In genomic region chr13:74861373-74861970, GRCm38 (mm10) we compare ENCODE assay signal across 8 mouse cellular contexts. TPM values are rescaled to one million over a fixed set of nuclear protein-coding genes. Genes with fewer than 3 reads are reported as not detected.
DNase-seq lines count a peak whose midpoint lies in the region; ATAC-seq and TF ChIP-seq lines count a peak whose summit lies in the region.
"Had no signal": no experiment of that assay in that cellular context is flagged by ENCODE, and none has a peak within 500 bp of the region (broad histone marks: within the 10 kb centered on the region; RNA-seq: fewer than 3 reads in every experiment).

No protein-coding gene starts in this region.

- no peak overlapping the region for H3K9ac ChIP-seq in midbrain, embryonic 16.5 days (ENCODE audit: low read depth, low read length)
- H3K9ac ChIP-seq in heart, embryonic 12.5 days: no peak overlapping the region
- H3K9ac ChIP-seq: liver, embryonic 13.5 days had no signal

- DNase-seq in left cerebral cortex, adult 2 months (ENCODE audit: extremely low spot score in 1 of 2, low spot score in 2 of 2): no peak
- DNase-seq in left cerebral cortex, postnatal 36 days (ENCODE audit: low spot score in 2 of 2): no peak
- peak; percentile 6 for DNase-seq in MEL-GATA-1-ER (ENCODE audit: extremely low read depth, low read depth)
- peak; percentile 31 for DNase-seq in brain, embryonic 14.5 days (ENCODE audit: low read depth)
- DNase-seq in adrenal gland, adult 18-20 months (ENCODE audit: low spot score in 2 of 2): no peak
- DNase-seq: liver, embryonic 13.5 days had no signal

- WGBS in midbrain, embryonic 16.5 days: 5% methylated on average over 1 of the region's 1 CpGs
- WGBS in heart, embryonic 12.5 days: 6% methylated on average over 1 of the region's 1 CpGs

- H3K27ac ChIP-seq in left cerebral cortex, adult 2 months: no peak overlapping the region
- no peak overlapping the region for H3K27ac ChIP-seq in midbrain, embryonic 16.5 days (ENCODE audit: low read length)
- H3K27ac ChIP-seq in heart, embryonic 12.5 days (ENCODE audit: poor library complexity, severe bottlenecking): no peak overlapping the region
- H3K27ac ChIP-seq: liver, embryonic 13.5 days had no signal

- peak; percentile 76 for TF ChIP-seq CTCF in left cerebral cortex, adult 2 months (IDR thresholded peaks at IDR 0.05)
- 0 out of 2 replicates have a peak, but pooled peaks have one; percentile 3 for TF ChIP-seq CTCF in brain, embryonic 14.5 days (IDR thresholded peaks at IDR 0.05; ENCODE audit: borderline replicate concordance, extremely low read depth, insufficient read depth, insufficient read length)

- H3K4me2 ChIP-seq in midbrain, embryonic 16.5 days (ENCODE audit: low read length): no peak overlapping the region
- no peak overlapping the region for H3K4me2 ChIP-seq in heart, embryonic 12.5 days
- H3K4me2 ChIP-seq: liver, embryonic 13.5 days had no signal

- intact Hi-C loops in left cerebral cortex, adult 2 months (cut with DNase I): loop anchor here (2.0 to 5.0 kb wide), 5 partner anchors 231 to 1161 kb away; no protein-coding TSS in a partner anchor
- intact Hi-C loops in left cerebral cortex, postnatal 36 days (cut with DNase I): loop anchor here (5.0 kb wide), 2 partner anchors 251 to 341 kb away; no protein-coding TSS in a partner anchor

- no peaks in the 10 kb centered on the region for H3K36me3 ChIP-seq in midbrain, embryonic 16.5 days (ENCODE audit: control insufficient read depth, insufficient read depth, low read length)
- H3K36me3 ChIP-seq in heart, embryonic 12.5 days: no peaks in the 10 kb centered on the region
- H3K36me3 ChIP-seq: liver, embryonic 13.5 days had no signal

- no peaks in the 10 kb centered on the region for H3K4me1 ChIP-seq in midbrain, embryonic 16.5 days (ENCODE audit: control insufficient read depth, insufficient read depth, low read length)
- no peaks in the 10 kb centered on the region for H3K4me1 ChIP-seq in heart, embryonic 12.5 days (replicated peaks)
- H3K4me1 ChIP-seq: liver, embryonic 13.5 days had no signal

- H3K4me3 ChIP-seq in left cerebral cortex, adult 2 months: no peak overlapping the region
- H3K4me3 ChIP-seq in midbrain, embryonic 16.5 days (ENCODE audit: low read depth, low read length): no peak overlapping the region
- no peak overlapping the region for H3K4me3 ChIP-seq in heart, embryonic 12.5 days
- H3K4me3 ChIP-seq: liver, embryonic 13.5 days had no signal

- no peaks in the 10 kb centered on the region for H3K9me3 ChIP-seq in midbrain, embryonic 16.5 days (replicated peaks; ENCODE audit: control insufficient read depth, low read length, poor library complexity, severe bottlenecking)
- H3K9me3 ChIP-seq in heart, embryonic 12.5 days (replicated peaks): no peaks in the 10 kb centered on the region
- H3K9me3 ChIP-seq: liver, embryonic 13.5 days had no signal

- no peak for TF ChIP-seq POLR2A in brain, embryonic 14.5 days (IDR thresholded peaks at IDR 0.05; ENCODE audit: borderline replicate concordance, extremely low read depth, insufficient read depth, insufficient read length, poor library complexity, severe bottlenecking)

- no peaks in the 10 kb centered on the region for H3K27me3 ChIP-seq in midbrain, embryonic 16.5 days (ENCODE audit: control insufficient read depth, insufficient read depth, low read depth, low read length)
- no peaks in the 10 kb centered on the region for H3K27me3 ChIP-seq in heart, embryonic 12.5 days (replicated peaks)
- H3K27me3 ChIP-seq: liver, embryonic 13.5 days had no signal

- peak; percentile 60 for ATAC-seq in midbrain, embryonic 16.5 days
- ATAC-seq in heart, embryonic 12.5 days (ENCODE audit: insufficient number of reproducible peaks, low FRiP score): no peak

RNA-seq across cellular contexts. Expression of gene Cast, which starts 52.9 kb away (rescaled TPM):
- 10 to 100 TPM; 10.3 to 11.5 TPM for total RNA-seq in left cerebral cortex, adult 2 months (2021)
- total RNA-seq in left cerebral cortex, postnatal 36 days (2021): 1 to 10 TPM; 6.3 to 9.2 TPM
- 3.6 and 5.4 TPM in 2 replicates for polyA plus RNA-seq in brain, embryonic 14.5 days (2012; rRNA removed)
- 6.0 and 7.2 TPM in 2 replicates for polyA plus RNA-seq in midbrain, embryonic 16.5 days (2015; fragmentation: Nextera tagmentation; extraction: Ambion mirVana)
- 10 to 100 TPM; 64.2 to 75.1 TPM for total RNA-seq in adrenal gland, adult 18-20 months (2021)
- polyA plus RNA-seq in heart, embryonic 12.5 days (2016; fragmentation: Nextera tagmentation; extraction: Ambion mirVana): 63.5 and 64.5 TPM in 2 replicates

Comparison
In these comparisons a context has a peak if more than half of its experiments do, and no peak if none do; other contexts are left out.
1. DNase-seq: peak in MEL-GATA-1-ER (single experiment) and brain, embryonic 14.5 days (single experiment); none in left cerebral cortex, adult 2 months (0 of 2), left cerebral cortex, postnatal 36 days (0 of 2) and adrenal gland, adult 18-20 months (0 of 2).
2. RNA of gene Cast, which starts 52.9 kb away (total RNA-seq): 64.2 to 75.1 TPM in adrenal gland, adult 18-20 months; 10.3 to 11.5 TPM in left cerebral cortex, adult 2 months and 6.3 to 9.2 TPM in left cerebral cortex, postnatal 36 days; every median in the first group is over 4 times any median in the second.